ENCODE assay signal across 24 mouse cellular contexts in genomic region chr8:61148728-61149127, GRCm38 (mm10).
DNase-seq lines count a peak whose midpoint lies in the region; ATAC-seq lines count a peak whose summit lies in the region.
"Had no signal": no experiment of that assay in that cellular context is flagged by ENCODE, and none has a peak within 500 bp of the region (broad histone marks: within the 10 kb centered on the region; RNA-seq: fewer than 3 reads in every experiment).

No protein-coding gene starts in this region.

- H3K4me2 ChIP-seq in midbrain, embryonic 14.5 days (ENCODE audit: low read length): no peak overlapping the region
- H3K4me2 ChIP-seq in midbrain, embryonic 16.5 days (ENCODE audit: low read length): no peak overlapping the region
- no peak overlapping the region for H3K4me2 ChIP-seq in hindbrain, embryonic 13.5 days
- no peak overlapping the region for H3K4me2 ChIP-seq in neural tube, embryonic 13.5 days
- H3K4me2 ChIP-seq: forebrain, embryonic 13.5 days; heart, embryonic 12.5 days; liver, embryonic 15.5 days; lung, embryonic 15.5 days had no signal

- intact Hi-C loops in gastrocnemius, postnatal 36 days (cut with DNase I): no loop called here

- no peaks in the 10 kb centered on the region for H3K4me1 ChIP-seq in midbrain, embryonic 14.5 days (ENCODE audit: control insufficient read depth, insufficient read depth, low read length)
- no peaks in the 10 kb centered on the region for H3K4me1 ChIP-seq in midbrain, embryonic 16.5 days (ENCODE audit: control insufficient read depth, insufficient read depth, low read length)
- H3K4me1 ChIP-seq in hindbrain, embryonic 10.5 days (replicated peaks): peaks cover 4% of the 10 kb centered on the region; the same call in 1 of the 2 replicates
- H3K4me1 ChIP-seq in hindbrain, embryonic 13.5 days (replicated peaks): 0 out of 2 replicates have a peak, but pooled peaks cover 3% of the 10 kb centered on the region
- no peaks in the 10 kb centered on the region for H3K4me1 ChIP-seq in neural tube, embryonic 13.5 days (replicated peaks)
- H3K4me1 ChIP-seq: heart, embryonic 12.5 days; limb, embryonic 10.5 days; liver, embryonic 15.5 days; lung, embryonic 15.5 days had no signal

- no peak overlapping the region for H3K9ac ChIP-seq in midbrain, embryonic 14.5 days (replicated peaks; ENCODE audit: low read length)
- H3K9ac ChIP-seq in midbrain, embryonic 16.5 days (ENCODE audit: low read depth, low read length): no peak overlapping the region
- no peak overlapping the region for H3K9ac ChIP-seq in hindbrain, embryonic 13.5 days
- no peak overlapping the region for H3K9ac ChIP-seq in neural tube, embryonic 13.5 days
- H3K9ac ChIP-seq: forebrain, embryonic 13.5 days; heart, embryonic 12.5 days; liver, embryonic 15.5 days; lung, embryonic 15.5 days had no signal

- peak; percentile 52 for DNase-seq in midbrain, embryonic 14.5 days
- DNase-seq in hindbrain, embryonic 10.5 days (ENCODE audit: low spot score): peak; percentile 6
- no peak for DNase-seq in adrenal gland, postnatal 36 days
- no peak for DNase-seq in gastrocnemius, postnatal 36 days
- DNase-seq: adrenal gland, adult 8-10 months; cerebellum, adult 8-10 months; heart, adult 18-20 months; heart, postnatal 10 days; kidney, adult 11 months; layer of hippocampus, adult 9-11 months; liver; lung, postnatal 36 days; thymus, adult 18-20 months; thymus, postnatal 4 days had no signal

- no peaks in the 10 kb centered on the region for H3K36me3 ChIP-seq in midbrain, embryonic 14.5 days (ENCODE audit: control insufficient read depth, insufficient read depth, low read length)
- H3K36me3 ChIP-seq in midbrain, embryonic 16.5 days (ENCODE audit: control insufficient read depth, insufficient read depth, low read length): no peaks in the 10 kb centered on the region
- no peaks in the 10 kb centered on the region for H3K36me3 ChIP-seq in hindbrain, embryonic 10.5 days
- H3K36me3 ChIP-seq in hindbrain, embryonic 13.5 days: no peaks in the 10 kb centered on the region
- no peaks in the 10 kb centered on the region for H3K36me3 ChIP-seq in neural tube, embryonic 13.5 days
- H3K36me3 ChIP-seq: heart, embryonic 12.5 days; limb, embryonic 10.5 days; liver, embryonic 15.5 days; lung, embryonic 15.5 days had no signal

- no peak overlapping the region for H3K27ac ChIP-seq in midbrain, embryonic 14.5 days (replicated peaks; ENCODE audit: low read depth, low read length)
- H3K27ac ChIP-seq in midbrain, embryonic 16.5 days (ENCODE audit: low read length): no peak overlapping the region
- H3K27ac ChIP-seq in hindbrain, embryonic 10.5 days: peak overlapping the region; percentile 53; the same call in 1 of the 2 replicates
- no peak overlapping the region for H3K27ac ChIP-seq in hindbrain, embryonic 13.5 days
- H3K27ac ChIP-seq in neural tube, embryonic 13.5 days (replicated peaks): no peak overlapping the region
- H3K27ac ChIP-seq: forebrain, embryonic 13.5 days; left cerebral cortex, adult 2 months; limb, embryonic 10.5 days; liver, embryonic 15.5 days; lung, embryonic 15.5 days had no signal

- no peak; the same call in 1 of the 2 replicates for ATAC-seq in midbrain, embryonic 14.5 days (ENCODE audit: low FRiP score, low TSS enrichment)
- no peak for ATAC-seq in midbrain, embryonic 16.5 days
- ATAC-seq in hindbrain, embryonic 13.5 days (ENCODE audit: low FRiP score): peak; percentile 72
- peak; percentile 83 for ATAC-seq in neural tube, embryonic 13.5 days (ENCODE audit: low read depth)
- ATAC-seq: forebrain, embryonic 13.5 days had no signal

- H3K9me3 ChIP-seq in midbrain, embryonic 14.5 days (ENCODE audit: control insufficient read depth, low read length): no peaks in the 10 kb centered on the region
- H3K9me3 ChIP-seq in midbrain, embryonic 16.5 days (replicated peaks; ENCODE audit: control insufficient read depth, low read length, poor library complexity, severe bottlenecking): no peaks in the 10 kb centered on the region
- H3K9me3 ChIP-seq in hindbrain, embryonic 10.5 days: no peaks in the 10 kb centered on the region
- no peaks in the 10 kb centered on the region for H3K9me3 ChIP-seq in hindbrain, embryonic 13.5 days
- H3K9me3 ChIP-seq in neural tube, embryonic 13.5 days: no peaks in the 10 kb centered on the region
- H3K9me3 ChIP-seq: forebrain, embryonic 13.5 days; heart, embryonic 12.5 days; limb, embryonic 10.5 days; liver, embryonic 15.5 days; lung, embryonic 15.5 days; megakaryocyte, embryonic 14.5 days had no signal

- H3K4me3 ChIP-seq in midbrain, embryonic 14.5 days (replicated peaks; ENCODE audit: low read depth, low read length): no peak overlapping the region
- H3K4me3 ChIP-seq in midbrain, embryonic 16.5 days (ENCODE audit: low read depth, low read length): no peak overlapping the region
- H3K4me3 ChIP-seq in hindbrain, embryonic 10.5 days: no peak overlapping the region
- no peak overlapping the region for H3K4me3 ChIP-seq in hindbrain, embryonic 13.5 days
- H3K4me3 ChIP-seq in neural tube, embryonic 13.5 days: no peak overlapping the region
- H3K4me3 ChIP-seq: forebrain, embryonic 13.5 days; heart, embryonic 12.5 days; left cerebral cortex, adult 2 months; limb, embryonic 10.5 days; liver, embryonic 15.5 days; lung, embryonic 15.5 days; megakaryocyte, embryonic 14.5 days had no signal

- H3K27me3 ChIP-seq in midbrain, embryonic 14.5 days (ENCODE audit: control insufficient read depth, insufficient read depth, low read length): no peaks in the 10 kb centered on the region
- H3K27me3 ChIP-seq in midbrain, embryonic 16.5 days (ENCODE audit: control insufficient read depth, insufficient read depth, low read depth, low read length): no peaks in the 10 kb centered on the region
- H3K27me3 ChIP-seq in hindbrain, embryonic 10.5 days (ENCODE audit: insufficient read depth, poor library complexity, severe bottlenecking): no peaks in the 10 kb centered on the region
- no peaks in the 10 kb centered on the region for H3K27me3 ChIP-seq in hindbrain, embryonic 13.5 days
- no peaks in the 10 kb centered on the region for H3K27me3 ChIP-seq in neural tube, embryonic 13.5 days
- H3K27me3 ChIP-seq: forebrain, embryonic 13.5 days; heart, embryonic 12.5 days; liver, embryonic 15.5 days; lung, embryonic 15.5 days; megakaryocyte, embryonic 14.5 days had no signal

- 51% methylated on average over 5 of the region's 5 CpGs for WGBS in midbrain, embryonic 14.5 days
- 51% methylated on average over 5 of the region's 5 CpGs for WGBS in midbrain, embryonic 16.5 days
- 59% methylated on average over 5 of the region's 5 CpGs for WGBS in hindbrain, embryonic 10.5 days
- WGBS in hindbrain, embryonic 13.5 days: 42% methylated on average over 5 of the region's 5 CpGs
- WGBS in neural tube, embryonic 13.5 days: 26% methylated on average over 5 of the region's 5 CpGs

Comparison
In these comparisons a context has a peak if more than half of its experiments do, and no peak if none do; other contexts are left out.
1. ATAC-seq: peak in hindbrain, embryonic 13.5 days (single experiment) and neural tube, embryonic 13.5 days (single experiment); none in midbrain, embryonic 14.5 days (single experiment) and midbrain, embryonic 16.5 days (single experiment).
2. DNase-seq: peak in midbrain, embryonic 14.5 days (single experiment) and hindbrain, embryonic 10.5 days (single experiment); none in adrenal gland, postnatal 36 days (0 of 2) and gastrocnemius, postnatal 36 days (0 of 2).